Mouse (Mus musculus): Measurements from ENCODE around the gene Ptbp1. TPM values are rescaled to one million over a fixed set of nuclear protein-coding genes. Genes with fewer than 3 reads are reported as not detected.

Ptbp1 gene
- polyA plus RNA-seq, 1 experiment from 2014 or later: 386 TPM

- Histone ChIP-seq H3K9me3 (no peaks in the 10 kb centered on the region), H3K4me2 (0 out of 2 replicates have a peak overlapping the region, but pooled peaks have one; percentile 5), H3K27ac (0 out of 2 replicates have a peak overlapping the region, but pooled peaks have one; percentile 23), H3K4me3 (no peak overlapping the region), H3K36me3 (peaks cover 87% of the 10 kb centered on the region), H3K9ac (no peak overlapping the region), H3K4me1 (peaks cover 52% of the 10 kb centered on the region), H3K27me3 (no peaks in the 10 kb centered on the region)
- WGBS: 88% methylated on average over 26 of the region's 26 CpGs
- no peak for ATAC-seq (ENCODE audit: insufficient number of reproducible peaks, insufficient read depth, low FRiP score, low TSS enrichment, low read depth)
These were observed 6.1 kb downstream of the Ptbp1 start for GRCm38 (mm10) chr10:79860079-79860911.

- ATAC-seq (ENCODE audit: insufficient number of reproducible peaks, insufficient read depth, low FRiP score, low TSS enrichment, low read depth): no peak
- WGBS: 75% methylated on average over 25 of the region's 25 CpGs
- Histone ChIP-seq H3K9ac (no peak overlapping the region), H3K4me2 (0 out of 2 replicates have a peak overlapping the region, but pooled peaks have one; percentile 5), H3K4me3 (no peak overlapping the region; the same call in 1 of the 2 replicates), H3K27ac (peak overlapping the region; percentile 12; the same call in 1 of the 2 replicates), H3K27me3 (no peaks in the 10 kb centered on the region), H3K36me3 (peaks cover 96% of the 10 kb centered on the region), H3K4me1 (peaks cover 52% of the 10 kb centered on the region), H3K9me3 (no peaks in the 10 kb centered on the region)
These were observed 7.2 kb downstream of the Ptbp1 start for GRCm38 (mm10) chr10:79861230-79862048.

- Histone ChIP-seq H3K4me2 (no peak overlapping the region), H3K9ac (0 out of 2 replicates have a peak overlapping the region, but pooled peaks have one; percentile 40), H3K4me1 (peaks cover 44% of the 10 kb centered on the region), H3K27ac (peak overlapping the region; percentile 12; the same call in 1 of the 2 replicates), H3K27me3 (no peaks in the 10 kb centered on the region), H3K9me3 (no peaks in the 10 kb centered on the region), H3K36me3 (peaks cover 96% of the 10 kb centered on the region), H3K4me3 (no peak overlapping the region)
- 84% methylated on average over 23 of the region's 23 CpGs for WGBS
- ATAC-seq (ENCODE audit: insufficient number of reproducible peaks, insufficient read depth, low FRiP score, low TSS enrichment, low read depth): no peak
These were observed 8.0 kb downstream of the Ptbp1 start for GRCm38 (mm10) chr10:79862049-79862788.

GRCm38 (mm10) chr10:79862925-79863324 is 8.7 kb downstream of the Ptbp1 start:
- no peaks in the 10 kb centered on the region for H3K9me3 ChIP-seq
- peak overlapping the region; percentile 12; the same call in 1 of the 2 replicates for H3K27ac ChIP-seq
- 62% methylated on average over 10 of the region's 10 CpGs for WGBS
- peaks cover 91% of the 10 kb centered on the region for H3K36me3 ChIP-seq
- H3K4me2 ChIP-seq: no peak overlapping the region
- no peak for ATAC-seq (ENCODE audit: insufficient number of reproducible peaks, insufficient read depth, low FRiP score, low TSS enrichment, low read depth)
- H3K27me3 ChIP-seq: no peaks in the 10 kb centered on the region
- H3K4me3 ChIP-seq: no peak overlapping the region
- 0 out of 2 replicates have a peak overlapping the region, but pooled peaks have one; percentile 40 for H3K9ac ChIP-seq
- peaks cover 37% of the 10 kb centered on the region for H3K4me1 ChIP-seq

GRCm38 (mm10) chr10:79864351-79865188 is 10.3 kb downstream of the Ptbp1 start:
- WGBS: 46% methylated on average over 10 of the region's 10 CpGs

GRCm38 (mm10) chr10:79865189-79865601 is 11.0 kb downstream of the Ptbp1 start:
- Histone ChIP-seq H3K27ac (peak overlapping the region; percentile 69; the same call in 1 of the 2 replicates), H3K9ac (no peak overlapping the region; the same call in 1 of the 2 replicates), H3K4me3 (0 out of 2 replicates have a peak overlapping the region, but pooled peaks have one; percentile 1), H3K4me1 (peaks cover 19% of the 10 kb centered on the region), H3K4me2 (no peak overlapping the region), H3K9me3 (no peaks in the 10 kb centered on the region), H3K36me3 (peaks cover 86% of the 10 kb centered on the region), H3K27me3 (no peaks in the 10 kb centered on the region)
- 68% methylated on average over 12 of the region's 12 CpGs for WGBS
- ATAC-seq (ENCODE audit: insufficient number of reproducible peaks, insufficient read depth, low FRiP score, low TSS enrichment, low read depth): 0 out of 2 replicates have a peak, but pooled peaks have one; percentile 11

More at GRCm38 (mm10) chr10:79864351-79865188, 10.3 kb downstream of the Ptbp1 start:
- Histone ChIP-seq H3K9me3 (no peaks in the 10 kb centered on the region), H3K27ac (peak overlapping the region; percentile 69; the same call in 1 of the 2 replicates), H3K4me3 (no peak overlapping the region), H3K4me1 (peaks cover 21% of the 10 kb centered on the region), H3K4me2 (no peak overlapping the region), H3K27me3 (no peaks in the 10 kb centered on the region), H3K9ac (no peak overlapping the region), H3K36me3 (peaks cover 87% of the 10 kb centered on the region)
- ATAC-seq (ENCODE audit: insufficient number of reproducible peaks, insufficient read depth, low FRiP score, low TSS enrichment, low read depth): no peak

GRCm38 (mm10) chr10:79865801-79866295 is 11.6 kb downstream of the Ptbp1 start:
- no peaks in the 10 kb centered on the region for H3K27me3 ChIP-seq
- peaks cover 84% of the 10 kb centered on the region for H3K36me3 ChIP-seq
- 71% methylated on average over 19 of the region's 19 CpGs for WGBS
- no peaks in the 10 kb centered on the region for H3K9me3 ChIP-seq
- H3K4me2 ChIP-seq: no peak overlapping the region
- H3K4me1 ChIP-seq: peaks cover 13% of the 10 kb centered on the region
- H3K9ac ChIP-seq: peak overlapping the region; percentile 27; the same call in 1 of the 2 replicates
- ATAC-seq (ENCODE audit: insufficient number of reproducible peaks, insufficient read depth, low FRiP score, low TSS enrichment, low read depth): no peak
- peak overlapping the region; percentile 11; the same call in 1 of the 2 replicates for H3K27ac ChIP-seq
- 0 out of 2 replicates have a peak overlapping the region, but pooled peaks have one; percentile 1 for H3K4me3 ChIP-seq

GRCm38 (mm10) chr10:79866601-79867000 is 12.4 kb downstream of the Ptbp1 start:
- H3K27me3 ChIP-seq: no peaks in the 10 kb centered on the region
- H3K27ac ChIP-seq: no peak overlapping the region
- H3K4me2 ChIP-seq: no peak overlapping the region
- peaks cover 10% of the 10 kb centered on the region; the same call in 1 of the 2 replicates for H3K4me1 ChIP-seq
- no peaks in the 10 kb centered on the region for H3K9me3 ChIP-seq
- peaks cover 84% of the 10 kb centered on the region for H3K36me3 ChIP-seq
- no peak overlapping the region for H3K9ac ChIP-seq
- 83% methylated on average over 11 of the region's 11 CpGs for WGBS
- no peak for ATAC-seq (ENCODE audit: insufficient number of reproducible peaks, insufficient read depth, low FRiP score, low TSS enrichment, low read depth)
- 0 out of 2 replicates have a peak overlapping the region, but pooled peaks have one; percentile 1 for H3K4me3 ChIP-seq

- no peak for ATAC-seq (ENCODE audit: insufficient number of reproducible peaks, insufficient read depth, low FRiP score, low TSS enrichment, low read depth)
- Histone ChIP-seq H3K9me3 (no peaks in the 10 kb centered on the region), H3K36me3 (peaks cover 40% of the 10 kb centered on the region), H3K27ac (no peak overlapping the region), H3K4me3 (no peak overlapping the region), H3K4me2 (no peak overlapping the region), H3K9ac (0 out of 2 replicates have a peak overlapping the region, but pooled peaks have one; percentile 11), H3K4me1 (peaks cover 23% of the 10 kb centered on the region), H3K27me3 (no peaks in the 10 kb centered on the region)
- 96% methylated on average over 8 of the region's 8 CpGs for WGBS
These were observed 17.6 kb downstream of the Ptbp1 start for GRCm38 (mm10) chr10:79871845-79872244.

- H3K27ac ChIP-seq: peak overlapping the region; percentile 83; the same call in 1 of the 2 replicates
These were observed 18.6 kb downstream of the Ptbp1 start for GRCm38 (mm10) chr10:79872862-79873261.

More at GRCm38 (mm10) chr10:79872862-79873261, 18.6 kb downstream of the Ptbp1 start:
- no peaks in the 10 kb centered on the region for H3K9me3 ChIP-seq
- no peaks in the 10 kb centered on the region for H3K27me3 ChIP-seq
- peak overlapping the region; percentile 75 for H3K4me2 ChIP-seq
- 36% methylated on average over 3 of the region's 3 CpGs for WGBS
- no peak for ATAC-seq (ENCODE audit: insufficient number of reproducible peaks, insufficient read depth, low FRiP score, low TSS enrichment, low read depth)
- peaks cover 33% of the 10 kb centered on the region for H3K36me3 ChIP-seq
- H3K4me3 ChIP-seq: peak overlapping the region; percentile 79
- peaks cover 27% of the 10 kb centered on the region for H3K4me1 ChIP-seq
- H3K9ac ChIP-seq: peak overlapping the region; percentile 93

Data from embryonic facial prominence, embryonic 13.5 days (tissue).